Mouse (Mus musculus) 3134 (cell line): ENCODE results near the gene Cspg5.

Experiments
- DNase-seq: peaks from one replicate; pipeline ENCODE4 v3.0.0-alpha.2; 2011; ENCODE audit warnings: low spot score; ENCODE audit not compliant: insufficient read length; ENCODE audit errors: extremely low read depth

Cspg5 gene

DNA sequence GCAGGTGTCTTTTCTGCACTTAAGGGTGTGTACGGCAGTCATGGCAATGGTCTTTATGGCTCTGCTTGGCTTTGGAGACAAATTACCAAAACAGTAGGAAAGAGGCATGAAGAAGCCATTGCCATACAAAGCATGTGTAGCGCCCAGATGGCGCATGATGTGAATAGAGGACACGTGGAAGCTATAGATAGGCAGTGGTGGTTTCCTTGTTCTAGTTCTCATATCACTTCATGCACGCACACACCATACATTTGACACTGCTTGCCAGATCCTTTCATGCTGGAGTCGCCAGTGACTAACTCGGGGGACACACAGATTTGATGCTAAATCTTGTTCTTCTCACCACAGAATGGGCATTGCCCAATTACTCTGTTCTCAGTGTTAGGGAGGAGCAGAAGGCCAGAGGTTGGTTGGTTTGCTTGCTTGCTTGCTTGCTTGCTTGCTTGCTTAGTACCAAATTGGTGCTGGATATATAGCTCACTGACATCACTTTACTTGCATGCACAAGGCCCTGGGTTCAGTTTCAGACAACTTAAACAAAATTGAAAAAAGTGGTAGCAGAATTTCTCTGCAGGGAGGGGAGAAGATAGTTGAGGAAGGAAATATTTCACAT is at the start of gene Cspg5:
Gene Cspg5 (plus strand): TSS at position 563 of the 613 bp plus-strand sequence.
- DNase-seq, result no peak

DNA sequence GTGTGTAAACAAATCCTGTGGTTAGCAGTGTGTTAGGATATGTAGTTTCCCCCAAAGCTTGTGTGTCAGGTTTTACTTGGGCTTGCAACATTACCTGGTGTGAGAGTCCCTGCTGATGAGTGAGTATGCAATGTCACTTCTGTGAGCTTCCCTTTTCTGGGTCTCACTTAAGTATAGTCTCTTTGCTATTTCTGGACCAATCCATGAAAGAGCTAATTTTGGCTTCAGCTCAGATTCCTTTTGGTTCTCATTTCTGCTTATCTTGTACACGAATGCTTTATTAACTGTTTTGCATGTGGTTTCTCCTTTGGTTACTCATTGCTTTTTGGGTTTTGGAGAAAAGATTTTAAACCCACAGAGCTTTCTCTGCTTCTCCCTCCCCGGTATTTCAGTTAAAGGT is 43.7 kb upstream of the Cspg5 start:
- DNase-seq, result no peak

DNA sequence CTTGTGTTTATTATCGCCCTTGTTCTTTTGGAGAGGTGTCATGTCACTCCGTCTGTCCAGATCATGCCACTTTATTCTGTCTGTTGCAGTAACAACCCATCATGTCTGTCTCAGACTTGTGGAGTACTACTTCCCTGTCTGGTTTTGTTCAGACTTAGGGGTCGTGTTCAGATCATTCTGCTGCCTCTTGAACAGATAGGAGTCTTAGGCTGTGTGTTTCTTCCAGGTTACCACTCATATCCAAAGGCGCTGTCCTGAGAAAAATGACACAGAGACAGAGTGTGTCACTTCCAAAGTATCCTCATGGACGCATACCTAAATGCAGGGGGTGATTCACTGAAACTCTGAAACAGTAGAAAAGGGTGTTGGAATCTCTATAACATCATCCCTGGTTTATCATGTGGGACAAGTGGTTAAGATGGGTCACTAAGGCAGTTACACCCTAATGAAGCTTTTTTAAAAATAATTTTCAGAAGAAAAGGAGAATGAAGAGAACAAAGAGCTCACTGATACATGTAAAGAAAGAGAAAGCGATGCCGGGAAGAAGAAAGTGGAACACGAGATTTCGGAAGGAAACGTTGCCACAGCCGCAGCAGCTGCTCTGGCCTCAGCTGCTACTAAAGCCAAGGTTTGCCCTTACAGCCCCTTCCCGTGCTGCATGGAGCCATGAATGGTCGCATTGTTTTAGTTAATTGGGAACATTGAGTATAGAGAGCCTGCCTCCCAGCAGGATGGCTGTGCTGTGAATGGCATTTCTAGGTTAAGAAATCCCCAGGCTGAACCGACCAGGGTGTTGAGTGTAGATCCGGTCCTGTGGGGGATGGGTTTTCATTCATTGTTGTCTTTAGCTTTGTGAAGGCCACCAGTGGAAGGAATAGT is 37.8 kb upstream of the Cspg5 start:
- DNase-seq, result no peak

DNA sequence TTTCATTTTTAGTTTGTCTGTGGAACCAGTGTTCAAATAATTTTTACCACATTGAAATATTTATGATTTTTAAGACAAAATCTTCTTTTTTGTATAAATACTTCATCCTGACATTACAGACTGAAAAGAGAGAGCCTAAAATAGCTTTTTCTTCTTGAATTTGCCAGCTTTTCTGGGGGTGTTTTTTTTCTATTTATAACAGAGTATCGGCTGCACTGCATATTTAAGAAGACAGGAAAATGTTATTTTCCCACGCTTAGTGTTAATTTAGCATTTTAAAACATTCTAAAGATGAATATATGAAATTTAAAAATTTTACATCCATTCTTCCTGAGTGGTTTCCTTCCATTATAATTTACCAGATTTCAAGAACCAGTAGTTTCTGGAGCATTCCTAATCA is 37.1 kb upstream of the Cspg5 start:
- no peak for DNase-seq

DNA sequence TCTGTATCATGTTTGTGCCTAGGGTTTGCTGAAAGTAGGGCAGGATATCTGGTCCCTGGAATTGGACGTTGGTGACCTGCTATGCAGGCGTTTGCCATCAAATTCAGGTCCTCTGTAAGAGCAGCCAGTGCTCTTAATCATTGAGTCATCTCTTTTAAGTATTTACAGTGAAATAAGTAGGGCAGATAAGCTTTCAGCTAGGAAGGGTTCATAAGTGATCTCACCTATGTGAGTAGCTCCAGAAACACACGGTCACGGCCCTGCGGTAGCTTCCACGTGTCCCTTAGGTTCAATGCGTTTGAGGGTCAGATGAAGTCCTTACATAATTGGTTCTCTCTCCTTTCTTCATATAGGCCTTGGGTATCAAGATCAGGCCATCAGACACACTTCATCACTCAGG is 35.3 kb upstream of the Cspg5 start:
- DNase-seq, result no peak

DNA sequence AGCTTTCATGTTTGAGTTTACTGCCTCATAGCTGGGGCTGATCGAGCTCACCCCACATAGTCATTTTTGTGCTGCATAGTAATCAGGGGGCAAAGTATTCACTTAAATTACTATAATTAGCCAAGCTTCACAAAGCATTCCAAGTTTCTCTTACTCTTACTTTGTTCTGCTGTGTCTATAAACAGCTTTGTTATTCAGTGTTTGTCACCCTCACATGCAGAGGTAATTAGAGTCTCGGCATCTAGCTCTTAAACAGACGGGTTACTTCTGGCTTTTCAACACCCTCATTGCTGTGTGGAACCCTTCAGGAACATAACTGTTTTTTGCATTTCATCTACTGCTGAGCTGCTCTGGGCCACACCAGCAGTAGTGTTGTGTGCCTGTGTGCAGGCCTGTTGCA is 34.6 kb upstream of the Cspg5 start:
- no peak for DNase-seq

DNA sequence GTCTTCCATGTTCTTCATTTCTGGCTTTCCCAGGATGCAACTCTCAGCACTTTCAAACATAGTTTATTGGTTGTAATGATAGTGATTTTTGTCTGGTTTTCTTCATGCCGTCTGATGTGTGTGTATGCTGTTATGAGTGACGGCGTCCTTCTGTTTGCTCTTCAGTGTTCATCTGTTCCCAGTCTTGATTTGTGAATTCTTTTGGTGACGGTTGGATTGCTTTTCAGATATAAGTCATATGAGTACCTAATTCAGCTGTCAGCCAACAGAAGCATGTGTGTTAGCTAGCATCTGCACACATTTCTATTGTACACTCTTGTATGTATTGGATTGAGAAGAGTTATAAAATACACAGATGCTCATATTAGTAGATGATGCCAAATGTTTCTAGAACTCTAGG is 19.3 kb upstream of the Cspg5 start:
- DNase-seq, result no peak

DNA sequence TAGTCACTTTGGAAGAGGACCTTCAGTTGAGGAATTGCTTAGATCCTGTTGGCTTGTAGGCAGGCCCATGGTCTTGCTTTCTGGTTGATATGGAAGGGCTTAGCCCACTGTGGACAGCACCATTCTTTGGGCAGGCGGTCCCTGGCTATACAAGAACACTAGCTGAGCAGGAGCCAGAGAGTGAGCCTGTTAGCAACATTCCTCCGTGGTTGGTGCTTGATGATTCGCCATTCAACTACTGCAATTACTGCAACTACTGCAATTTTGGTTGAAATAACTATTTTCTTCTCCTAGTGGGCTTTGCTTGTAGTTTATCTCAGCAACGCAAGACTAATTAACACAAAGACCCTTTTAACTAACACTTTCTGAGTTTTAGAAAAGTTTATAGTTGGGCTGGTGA is 17.4 kb upstream of the Cspg5 start:
- no peak for DNase-seq

DNA sequence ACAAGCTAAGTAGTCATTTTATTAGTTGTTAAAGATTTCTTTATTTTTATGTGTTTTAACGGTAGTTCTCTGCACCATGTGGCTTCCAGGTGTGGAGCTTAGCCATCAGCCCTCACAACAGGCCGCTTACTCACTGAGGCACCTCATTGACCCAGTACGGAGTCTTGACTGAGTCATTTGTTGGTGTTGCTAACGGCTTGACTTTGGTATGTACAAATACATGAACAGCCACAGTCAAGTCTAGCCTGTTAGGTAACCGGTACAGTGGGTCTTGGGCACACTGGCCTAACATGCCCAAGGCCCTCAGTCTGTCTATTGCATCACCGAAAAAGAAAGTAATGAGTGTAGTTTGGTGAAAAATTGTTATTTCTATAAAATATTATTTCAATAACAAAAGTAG is 14.9 kb upstream of the Cspg5 start:
- no peak for DNase-seq

DNA sequence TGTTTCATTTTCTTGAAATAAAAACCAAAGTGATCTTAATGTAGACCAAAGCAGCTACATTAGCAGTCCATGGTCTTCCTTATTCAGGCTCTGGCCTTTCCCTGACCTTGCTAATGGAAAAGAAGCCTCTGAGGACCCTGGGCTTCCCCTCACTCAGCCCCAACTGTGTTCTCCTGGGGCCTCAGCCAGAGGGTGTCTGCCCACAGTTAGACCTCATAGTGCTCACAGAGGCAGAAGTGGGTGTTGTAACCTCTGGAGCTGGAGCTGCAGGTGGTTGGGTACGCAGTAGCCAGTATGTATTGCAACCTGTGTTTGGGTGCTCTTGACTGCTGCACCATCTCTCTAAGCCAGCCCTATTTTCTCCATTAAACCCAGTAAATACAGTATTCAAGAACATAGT is 14.5 kb upstream of the Cspg5 start:
- DNase-seq, result no peak

DNA sequence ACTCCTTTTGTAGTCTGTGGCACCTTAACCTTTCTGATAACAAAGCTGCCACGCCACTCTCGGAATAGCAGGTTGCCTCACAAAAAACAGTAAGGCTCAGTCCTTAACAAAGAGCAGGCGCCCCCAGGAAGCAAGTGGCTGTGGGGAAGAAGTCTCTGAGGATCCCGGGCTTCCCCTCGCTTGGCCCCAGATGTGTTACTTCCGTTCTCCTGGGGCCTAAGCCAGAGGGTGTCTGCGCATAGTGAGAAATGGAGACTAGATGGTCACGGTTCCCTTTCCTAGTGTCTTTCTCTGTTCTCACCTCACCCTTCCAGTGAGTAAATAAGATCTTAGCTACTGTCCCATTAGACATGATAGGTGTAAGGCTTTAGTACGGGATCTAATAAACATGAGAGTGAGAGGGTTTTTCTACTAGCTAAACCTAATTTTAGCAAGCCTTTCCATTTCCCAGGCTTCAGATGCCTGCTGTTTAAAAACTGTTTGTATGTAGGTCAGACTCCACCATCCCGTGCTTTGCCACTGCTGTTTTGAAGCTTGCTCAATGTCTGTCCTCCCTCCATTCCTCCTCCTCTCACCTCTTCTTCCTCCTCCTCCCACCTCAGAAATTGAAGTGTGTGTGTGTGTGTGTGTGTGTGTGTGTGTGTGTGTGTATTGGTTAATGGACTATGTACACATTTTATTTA is 13.9 kb upstream of the Cspg5 start:
- DNase-seq, result no peak

DNA sequence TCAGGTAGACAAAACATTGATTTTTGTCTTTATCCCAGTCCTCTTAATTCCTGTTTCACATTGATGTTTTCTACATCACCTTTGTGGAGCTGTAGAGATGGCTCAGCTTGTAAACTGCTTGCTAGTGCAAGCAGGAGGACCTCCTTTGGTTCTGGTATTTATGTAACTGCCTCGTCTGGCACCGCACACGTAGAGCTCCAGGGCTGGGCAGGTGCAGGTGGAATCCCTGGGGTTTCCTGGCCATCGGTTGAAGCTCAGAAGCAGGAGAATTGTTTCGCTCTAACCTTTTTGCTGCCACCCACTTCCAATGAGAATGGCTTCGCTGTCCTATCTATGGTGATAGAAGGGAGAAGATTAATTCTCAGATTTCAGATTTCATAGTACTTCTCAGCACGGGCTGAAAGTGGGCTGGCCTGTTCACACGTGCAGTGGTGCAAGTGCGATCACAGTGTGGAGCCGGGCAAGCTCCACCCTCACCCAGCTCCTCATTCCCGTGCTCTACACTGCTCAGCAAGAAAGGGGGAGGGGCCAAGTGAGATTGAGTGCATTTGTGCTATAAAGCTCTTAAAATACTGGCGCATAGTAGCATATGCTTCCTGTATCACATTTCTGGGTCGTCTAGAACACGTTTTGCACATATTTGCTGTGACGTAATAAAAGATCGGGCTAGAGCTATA is 13.1 kb upstream of the Cspg5 start:
- no peak for DNase-seq

DNA sequence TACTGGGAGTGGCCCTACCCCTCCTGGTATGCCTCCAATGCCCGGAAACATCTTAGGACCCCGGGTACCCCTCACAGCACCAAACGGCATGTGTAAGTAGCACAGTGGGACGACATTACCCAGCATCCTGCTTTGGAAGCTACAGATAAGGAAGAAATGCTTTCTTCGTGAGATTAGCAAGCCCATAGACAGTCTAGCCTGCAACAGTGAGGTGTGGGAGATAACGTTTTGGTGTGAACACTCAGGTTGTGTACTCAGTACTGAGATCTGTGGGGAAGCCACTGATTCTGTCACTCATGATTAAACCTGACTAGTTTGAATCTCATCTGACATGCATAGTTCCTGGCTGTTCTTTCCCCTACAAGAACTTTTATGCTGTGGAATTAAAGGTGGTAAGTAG is 8.6 kb upstream of the Cspg5 start:
- DNase-seq, result no peak

DNA sequence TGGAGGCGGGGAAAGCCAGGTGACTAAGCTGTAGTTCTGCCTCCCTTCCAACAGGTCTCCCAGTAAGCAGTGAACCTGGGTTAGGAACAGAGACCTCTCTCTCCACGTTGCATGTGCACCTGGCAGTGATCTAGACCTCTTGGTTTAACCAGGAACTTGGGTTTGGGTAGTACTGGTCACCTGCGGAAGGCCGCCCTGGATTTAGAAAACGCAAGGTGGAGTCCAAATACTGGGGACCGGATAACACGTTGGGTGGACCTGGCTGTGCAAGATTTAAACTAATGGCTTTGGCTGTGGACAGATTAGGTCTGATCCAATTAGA is 945 bp downstream of the Cspg5 start:
- DNase-seq, result no peak

DNA sequence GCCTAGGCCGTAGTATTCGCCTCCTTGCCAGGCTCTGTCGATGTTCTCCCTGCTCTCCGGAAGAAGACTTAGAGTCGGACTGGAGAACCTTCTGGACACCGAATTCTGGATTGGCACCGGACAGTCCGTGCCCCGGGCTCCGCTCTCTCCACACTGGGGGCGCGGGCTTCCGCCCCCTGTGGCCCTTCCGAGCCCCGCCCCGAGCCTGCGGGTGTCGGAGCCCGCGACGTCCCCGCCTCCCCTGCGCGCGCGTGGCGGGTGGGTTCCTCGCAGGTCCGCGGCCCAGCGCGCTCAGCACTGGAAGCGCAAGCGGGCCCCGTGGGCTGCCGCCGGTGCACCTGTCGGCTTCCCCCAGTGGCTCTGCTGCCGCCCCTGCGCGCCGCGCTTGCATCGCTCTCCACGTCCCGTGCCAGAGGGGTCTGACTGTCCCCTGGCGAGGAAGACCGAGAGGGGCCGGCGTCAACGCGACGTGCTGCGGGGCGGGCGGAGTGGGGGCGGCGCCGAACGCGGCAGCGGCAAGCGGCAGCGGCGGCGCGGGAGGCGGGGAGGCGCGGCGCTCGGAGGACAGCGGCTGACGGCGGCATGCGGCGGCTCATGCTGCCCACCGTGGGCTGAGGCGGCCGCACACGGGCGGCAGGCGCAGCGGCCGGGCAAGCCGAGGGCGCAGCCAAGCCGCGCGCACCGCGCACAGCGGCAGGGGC is 1.5 kb downstream of the Cspg5 start:
- DNase-seq, result no peak

DNA sequence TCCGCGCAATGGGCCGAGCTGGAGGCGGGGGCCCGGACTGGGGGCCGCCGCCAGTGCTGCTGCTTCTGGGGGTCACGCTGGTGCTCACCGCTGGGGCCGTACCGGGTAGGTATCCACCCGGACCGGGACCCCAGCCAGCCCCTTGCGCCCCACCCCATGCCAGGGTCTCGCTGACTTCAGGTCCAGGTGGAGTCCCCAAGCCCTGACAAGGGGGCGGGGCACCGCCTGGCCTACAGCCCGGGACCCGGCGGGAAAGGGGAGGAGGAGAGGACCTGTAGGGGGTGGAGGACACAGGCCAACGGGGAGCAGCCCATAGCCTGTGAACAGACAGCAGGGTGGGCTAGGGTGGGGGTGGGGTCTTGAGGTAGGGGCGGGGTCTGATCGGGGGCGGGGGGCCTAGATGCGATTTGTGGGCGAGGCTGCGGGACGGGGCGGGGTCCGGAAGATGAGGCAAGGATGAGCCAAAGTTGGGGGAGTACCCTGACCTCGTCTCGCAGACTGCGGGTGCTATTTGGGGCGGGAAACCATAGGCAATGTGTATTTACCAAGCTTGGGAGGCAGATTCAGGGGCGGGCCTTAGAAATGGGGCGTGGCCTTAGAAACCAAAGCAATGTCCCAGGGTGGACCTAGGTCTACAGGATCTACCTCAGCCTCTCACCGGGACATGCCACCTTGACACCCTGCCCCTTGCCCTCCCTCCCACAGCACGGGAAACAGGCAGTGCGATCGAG is 2.2 kb downstream of the Cspg5 start:
- peak; percentile 20 for DNase-seq

DNA sequence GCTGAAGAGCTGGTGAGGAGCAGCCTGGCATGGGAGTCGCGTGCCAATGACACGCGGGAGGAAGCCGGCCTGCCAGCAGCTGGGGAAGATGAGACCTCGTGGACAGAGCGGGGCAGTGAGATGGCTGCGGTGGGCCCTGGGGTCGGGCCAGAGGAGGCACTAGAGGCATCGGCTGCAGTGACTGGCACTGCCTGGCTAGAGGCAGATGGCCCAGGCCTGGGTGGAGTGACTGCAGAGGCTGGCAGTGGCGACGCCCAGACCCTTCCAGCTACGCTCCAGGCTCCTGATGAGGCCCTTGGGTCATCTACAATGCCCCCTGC is 2.7 kb downstream of the Cspg5 start:
- no peak for DNase-seq

DNA sequence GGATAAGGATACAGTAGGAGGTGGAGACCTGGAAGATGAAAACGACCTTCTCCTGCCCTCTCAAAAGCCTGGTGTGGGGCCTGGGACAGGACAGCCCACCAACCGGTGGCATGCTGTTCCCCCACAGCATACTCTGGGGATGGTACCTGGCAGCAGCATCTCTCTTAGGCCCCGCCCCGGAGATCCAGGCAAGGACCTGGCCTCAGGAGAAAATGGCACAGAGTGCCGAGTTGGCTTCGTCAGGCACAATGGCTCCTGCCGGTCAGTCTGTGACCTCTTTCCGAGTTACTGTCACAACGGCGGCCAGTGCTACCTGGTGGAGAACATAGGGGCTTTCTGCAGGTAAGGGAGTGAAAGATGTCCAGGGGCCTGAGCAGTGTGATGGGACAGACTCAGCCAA is 3.5 kb downstream of the Cspg5 start:
- no peak for DNase-seq

DNA sequence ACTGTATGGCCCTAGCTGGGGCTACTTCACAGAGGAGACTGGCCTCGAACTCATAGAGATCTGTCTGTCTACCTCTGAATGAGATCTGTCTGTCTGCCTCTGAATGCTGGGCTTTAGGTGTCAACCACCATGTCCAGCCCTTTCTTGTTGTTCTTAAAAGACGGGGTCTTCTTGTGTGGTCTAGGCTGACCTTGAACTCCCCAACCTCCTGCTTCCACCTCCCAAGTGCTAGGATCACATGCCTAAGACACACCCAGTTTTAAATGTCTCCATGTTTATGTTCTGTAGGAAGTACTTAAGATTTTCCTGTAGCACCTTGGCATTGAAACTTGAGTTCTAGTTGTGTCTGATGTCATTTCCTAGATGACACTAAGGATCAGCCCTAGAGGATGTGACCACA is 5.3 kb downstream of the Cspg5 start:
- DNase-seq, result no peak

DNA sequence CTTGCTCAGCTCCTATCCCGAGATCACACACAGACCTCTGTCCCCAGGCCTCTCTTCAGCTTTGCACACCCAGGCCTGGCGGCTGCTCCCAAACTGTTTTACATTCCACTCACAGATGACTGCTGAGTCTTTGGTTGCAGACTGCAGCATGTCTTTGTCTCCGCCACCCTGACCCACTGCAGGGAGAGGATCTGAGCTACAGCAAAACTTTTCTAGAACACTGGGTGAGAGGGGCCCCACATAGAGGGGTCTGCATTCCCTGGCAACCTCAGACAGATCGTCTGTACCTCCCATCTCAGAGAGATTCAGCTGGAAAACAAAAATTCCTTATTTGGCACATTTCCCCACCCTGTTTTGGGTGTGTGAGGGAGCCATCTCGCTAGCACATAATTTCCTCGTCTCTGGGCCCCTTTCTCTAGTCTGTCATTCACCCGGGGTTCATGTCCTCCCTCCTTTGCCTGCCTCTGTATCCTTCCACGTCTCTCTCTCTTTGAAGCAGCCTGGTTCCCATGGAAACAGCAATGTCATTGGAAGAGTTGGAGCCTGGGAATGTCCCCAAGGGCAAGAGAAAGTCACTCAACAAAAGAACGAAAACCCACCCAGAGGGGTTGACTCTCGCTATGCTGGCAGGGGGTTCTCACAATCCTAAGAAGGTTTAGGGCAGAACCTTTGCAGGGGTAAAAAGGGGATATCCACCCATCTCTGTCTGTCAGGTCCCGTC is 6.4 kb downstream of the Cspg5 start:
- no peak for DNase-seq
